Mouse (Mus musculus) heart, adult 2 months (tissue): ENCODE measurements around the gene Ahcyl2. TPM values are rescaled to one million over a fixed set of nuclear protein-coding genes. Genes with fewer than 3 reads are reported as not detected.

Source experiments
- DNase-seq, 2 experiments: peaks; one replicate each; pipeline ENCODE4 v3.0.0; 2021
- H3K27ac ChIP-seq: fragments of 200-600 bp; 2 replicates; pipeline ENCODE4 v1.8.1; 2022
- H3K27me3 ChIP-seq: fragments of 200-500 bp; 2 replicates; pipeline ENCODE4 v1.6.1; 2012; ENCODE audit warnings: mild to moderate bottlenecking, low read length, inconsistent platforms, mixed read lengths; ENCODE audit not compliant: control insufficient read depth, insufficient read depth
- H3K36me3 ChIP-seq: fragments of 200-500 bp; 2 replicates; pipeline ENCODE4 v1.6.1; 2012; ENCODE audit warnings: low read length, inconsistent platforms; ENCODE audit not compliant: control insufficient read depth, insufficient read depth
- H3K4me1 ChIP-seq: fragments of 200-500 bp; 2 replicates; pipeline ENCODE4 v1.6.1; 2011; ENCODE audit warnings: low read length; ENCODE audit not compliant: control insufficient read depth, insufficient read depth
- H3K4me3 ChIP-seq: fragments of 200-600 bp; 2 replicates; pipeline ENCODE4 v1.8.1; 2022
- H3K79me2 ChIP-seq: fragments of 200-500 bp; replicated peaks from 2 replicates; pipeline ENCODE4 v1.6.1; 2012; ENCODE audit warnings: mild to moderate bottlenecking, inconsistent platforms, low read length, moderate library complexity, mixed read lengths; ENCODE audit not compliant: control insufficient read depth, insufficient read depth
- H3K9ac ChIP-seq: fragments of 200-500 bp; 2 replicates; pipeline ENCODE4 v1.6.1; 2012; ENCODE audit warnings: low read depth, mild to moderate bottlenecking, control low read depth, inconsistent platforms, low read length, mixed read lengths
- CTCF ChIP-seq: fragments of 200-600 bp; IDR thresholded peaks from 2 replicates; pipeline ENCODE4 v1.8.1; 2022; ENCODE audit warnings: antibody characterized with exemption, mild to moderate bottlenecking, moderate library complexity
- EP300 ChIP-seq: fragments of 200-500 bp; IDR thresholded peaks from 2 replicates; pipeline ENCODE4 v1.6.1; 2011; ENCODE audit warnings: low read depth, low read length, control low read depth; ENCODE audit not compliant: insufficient read depth
- POLR2A ChIP-seq: fragments of 200-500 bp; IDR thresholded peaks from 2 replicates; pipeline ENCODE4 v1.6.1; 2011; ENCODE audit warnings: mild to moderate bottlenecking, low read depth, low read length, control low read depth; ENCODE audit not compliant: insufficient read depth
- WGBS: fragments of 180-500 bp; shearing (Covaris S2); methylation state at CpG from one replicate; pipeline ENCODE4 v1.1.7; 2018; 5-methylcytosine and 5-hydroxymethylcytosine counted together
- intact Hi-C: fragments of 180-260 bp; cut with DNase I; formaldehyde crosslinking; loops from one replicate; pipeline ENCODE4 v1.15.1; 2025
- polyA plus RNA-seq: library from polyadenylated mRNA; depleted of rRNA; stranded (reverse); fragments of >200 nt; gene quantifications from 2 replicates; pipeline ENCODE4 v1.2.3, GENCODE M21; 2012; rRNA removed
- total RNA-seq, 2 experiments: library from RNA; stranded (reverse); gene quantifications; 2 replicates each; pipeline ENCODE4 v1.2.3; 2021

The Ahcyl2 gene
- total and polyA plus RNA-seq, 3 experiments, result 10.5 to 15.6 (median 14.7) TPM

DNA sequence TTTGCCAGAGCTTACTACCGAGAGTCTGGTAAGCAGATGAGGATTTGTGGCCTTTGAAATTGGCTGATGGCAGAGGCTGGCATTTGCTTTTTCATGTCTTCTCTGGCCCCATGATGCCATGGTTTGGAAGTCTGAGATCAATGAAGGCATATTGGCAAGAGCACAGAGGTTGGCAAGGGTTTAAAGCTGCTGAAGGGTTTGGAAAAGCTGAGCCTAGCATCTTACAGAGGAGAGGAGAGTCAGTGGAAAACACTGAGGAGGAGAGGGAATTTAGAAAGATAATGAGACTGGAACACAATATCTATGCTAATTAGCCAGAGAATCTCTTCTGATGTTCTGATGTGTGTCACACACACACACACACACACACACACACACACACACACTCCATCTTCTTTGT lies 176.7 kb downstream of the Ahcyl2 start:
- Histone ChIP-seq H3K4me3 (no peak overlapping the region), H3K4me1 (peaks cover 4% of the 10 kb centered on the region), H3K27ac (no peak overlapping the region), H3K9ac (no peak overlapping the region), H3K79me2 (no peaks in the 10 kb centered on the region), H3K27me3 (no peaks in the 10 kb centered on the region), H3K36me3 (peaks cover 13% of the 10 kb centered on the region)
- intact Hi-C loops, result no loop called here
- no peak for DNase-seq
- no peak for TF ChIP-seq EP300
- TF ChIP-seq POLR2A, result no peak
- no peak for TF ChIP-seq CTCF
- 77% methylated on average over 1 of the region's 1 CpGs for WGBS

DNA sequence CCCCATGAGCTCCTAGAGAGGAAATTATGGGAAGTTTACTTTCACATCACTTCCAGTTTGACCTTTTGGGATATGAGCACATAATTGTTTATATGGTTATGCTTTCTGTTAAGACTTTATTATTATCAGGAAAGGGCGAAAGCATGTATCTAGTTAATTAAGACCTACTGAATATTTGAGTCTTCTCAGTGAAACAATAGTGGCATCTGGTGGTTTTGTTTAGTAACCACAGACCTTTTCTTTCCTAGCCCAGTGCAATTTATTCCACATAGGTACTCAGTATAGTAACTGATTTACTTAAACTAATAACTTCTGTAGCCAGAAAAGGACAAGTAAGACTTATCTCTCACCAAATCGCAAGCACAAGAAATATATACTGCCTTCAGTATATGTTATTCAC lies 178.8 kb downstream of the Ahcyl2 start:
- Histone ChIP-seq H3K4me3 (no peak overlapping the region), H3K9ac (no peak overlapping the region), H3K36me3 (no peaks in the 10 kb centered on the region), H3K4me1 (no peaks in the 10 kb centered on the region), H3K27ac (no peak overlapping the region), H3K27me3 (no peaks in the 10 kb centered on the region), H3K79me2 (no peaks in the 10 kb centered on the region)
- intact Hi-C loops, result loop anchor here (2.0 kb wide), 1 partner anchor 94 kb away; no protein-coding TSS in a partner anchor
- 65% methylated on average over 2 of the region's 2 CpGs for WGBS
- TF ChIP-seq CTCF, result peak; percentile 62
- no peak for TF ChIP-seq POLR2A
- no peak for DNase-seq

DNA sequence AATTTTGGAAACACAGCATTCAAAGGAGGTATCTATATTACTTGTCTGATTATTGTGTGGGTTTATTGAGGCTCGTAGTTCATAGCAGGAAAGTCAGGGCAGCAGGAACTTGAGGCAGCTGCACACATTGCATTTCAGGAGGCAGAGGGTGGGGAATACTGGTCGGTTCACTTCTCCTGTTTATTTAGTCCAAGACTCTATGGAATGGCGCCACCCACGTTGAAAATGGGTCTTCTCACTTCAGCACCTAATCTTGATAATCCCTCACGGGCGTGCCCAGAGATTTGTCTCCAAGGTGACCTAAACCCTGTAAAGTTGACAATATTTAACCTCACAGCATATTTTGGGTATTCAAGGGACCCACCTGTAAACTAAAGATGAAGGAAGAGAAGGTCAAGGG lies 180.0 kb downstream of the Ahcyl2 start:
- H3K9ac ChIP-seq, result no peak overlapping the region
- no peaks in the 10 kb centered on the region for H3K4me1 ChIP-seq
- no peak overlapping the region for H3K4me3 ChIP-seq
- no peaks in the 10 kb centered on the region for H3K36me3 ChIP-seq
- no peaks in the 10 kb centered on the region for H3K79me2 ChIP-seq
- TF ChIP-seq POLR2A (no peak), CTCF (no peak), EP300 (no peak)
- H3K27me3 ChIP-seq, result no peaks in the 10 kb centered on the region
- H3K27ac ChIP-seq, result no peak overlapping the region
- intact Hi-C loops, result loop anchor here (2.0 kb wide), 1 partner anchor 95 kb away; no protein-coding TSS in a partner anchor
- whole genome bisulfite sequencing, result 54% methylated on average over 6 of the region's 6 CpGs
- no peak for DNase-seq

DNA sequence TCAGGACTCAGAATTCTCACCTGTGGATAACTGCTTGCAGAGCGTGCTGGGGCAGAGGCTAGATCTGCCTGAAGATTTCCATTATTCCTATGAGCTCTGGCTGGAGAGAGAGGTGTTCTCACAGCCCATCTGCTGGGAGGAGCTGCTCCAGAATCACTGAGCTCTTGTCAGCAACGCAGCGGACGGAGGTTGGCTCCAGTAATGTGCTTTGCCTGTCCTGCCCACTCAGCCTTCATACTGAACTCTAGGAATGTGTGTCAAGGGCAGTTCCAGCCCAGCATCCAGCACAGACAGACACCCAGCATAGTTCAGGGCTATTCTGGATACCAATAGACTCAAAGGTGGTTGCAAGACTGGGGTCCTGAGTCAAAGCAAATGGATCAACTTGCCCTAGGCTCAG lies 188.9 kb downstream of the Ahcyl2 start:
- H3K36me3 ChIP-seq, result peaks cover 2% of the 10 kb centered on the region; the same call in 1 of the 2 replicates
- H3K4me1 ChIP-seq, result peaks cover 2% of the 10 kb centered on the region
- no peaks in the 10 kb centered on the region for H3K27me3 ChIP-seq
- no peaks in the 10 kb centered on the region for H3K79me2 ChIP-seq
- no peak for TF ChIP-seq EP300
- TF ChIP-seq CTCF, result no peak
- TF ChIP-seq POLR2A, result no peak
- DNase-seq, result no peak
- H3K4me3 ChIP-seq, result no peak overlapping the region
- 65% methylated on average over 4 of the region's 4 CpGs for WGBS
- no peak overlapping the region for H3K9ac ChIP-seq
- intact Hi-C loops, result no loop called here
- H3K27ac ChIP-seq, result no peak overlapping the region

DNA sequence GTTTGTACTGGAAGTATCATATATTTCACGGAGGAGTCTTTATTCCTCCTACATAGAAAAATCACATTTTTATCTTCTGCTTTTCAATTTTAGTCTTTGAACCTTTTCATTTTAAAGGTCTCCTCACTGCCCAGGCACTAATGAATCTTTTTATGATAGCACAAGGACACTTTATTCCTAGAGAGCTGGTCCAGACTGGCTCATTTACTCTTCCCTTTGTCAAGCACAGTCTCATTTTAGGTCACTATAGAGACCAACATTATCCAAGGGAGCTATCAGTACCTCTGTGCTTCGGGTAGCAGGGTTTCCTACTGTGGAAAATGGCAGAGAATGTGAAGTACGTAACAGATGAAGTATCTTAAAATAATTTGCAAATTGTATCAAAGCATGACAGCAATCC lies 190.9 kb downstream of the Ahcyl2 start:
- Histone ChIP-seq H3K4me3 (no peak overlapping the region), H3K4me1 (peaks cover 2% of the 10 kb centered on the region; the same call in 1 of the 2 replicates), H3K27me3 (no peaks in the 10 kb centered on the region), H3K27ac (no peak overlapping the region), H3K36me3 (peaks cover 2% of the 10 kb centered on the region; the same call in 1 of the 2 replicates), H3K79me2 (no peaks in the 10 kb centered on the region), H3K9ac (no peak overlapping the region)
- intact Hi-C loops, result no loop called here
- TF ChIP-seq CTCF (no peak), POLR2A (no peak), EP300 (no peak)
- no peak for DNase-seq
- WGBS, result 79% methylated on average over 3 of the region's 3 CpGs

DNA sequence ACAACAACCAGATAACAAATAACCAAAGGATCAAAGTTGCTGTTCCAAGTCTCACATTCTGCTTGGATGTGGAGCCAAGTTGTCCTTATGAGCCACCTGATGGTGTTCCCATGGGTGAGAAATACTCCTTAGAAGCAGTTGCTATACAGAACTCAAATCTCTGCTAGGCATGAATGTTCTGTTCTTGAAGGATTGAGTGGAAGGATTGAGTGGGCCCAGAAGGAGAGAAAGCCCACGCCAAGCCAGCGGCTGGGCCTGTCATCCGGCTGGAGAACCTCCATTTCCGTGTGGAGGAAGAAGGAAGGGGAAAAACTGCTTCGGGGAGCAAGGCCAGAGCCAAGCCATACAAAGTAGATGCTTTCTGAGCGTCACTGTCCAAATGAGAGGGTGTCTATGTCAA lies 193.3 kb downstream of the Ahcyl2 start:
- Histone ChIP-seq H3K4me3 (no peak overlapping the region), H3K9ac (no peak overlapping the region), H3K27me3 (no peaks in the 10 kb centered on the region), H3K27ac (no peak overlapping the region), H3K79me2 (no peaks in the 10 kb centered on the region), H3K4me1 (peaks cover 2% of the 10 kb centered on the region; the same call in 1 of the 2 replicates), H3K36me3 (peaks cover 2% of the 10 kb centered on the region; the same call in 1 of the 2 replicates)
- intact Hi-C loops, result no loop called here
- WGBS, result 76% methylated on average over 6 of the region's 6 CpGs
- TF ChIP-seq POLR2A (no peak), EP300 (no peak), CTCF (no peak)
- DNase-seq, result no peak

Other genes with a start within 250 kb of the Ahcyl2 start
- gene Irf5, start 241.4 kb upstream of the Ahcyl2 start, total RNA-seq, result 1 to 10 TPM; 2.7 to 3.6 TPM
- 4.9 and 7.5 TPM in 2 replicates for gene Irf5, start 241.4 kb upstream of the Ahcyl2 start, polyA plus RNA-seq
- gene Tnpo3, start 158.1 kb upstream of the Ahcyl2 start, total RNA-seq, result 10 to 100 TPM; 43.0 to 44.1 TPM
- gene Tnpo3, start 158.1 kb upstream of the Ahcyl2 start, polyA plus RNA-seq, result 32.7 and 52.2 TPM in 2 replicates
- 1 to 10 TPM; 2.2 to 2.5 TPM for gene Tspan33, start 73.8 kb upstream of the Ahcyl2 start, total RNA-seq
- gene Tspan33, start 73.8 kb upstream of the Ahcyl2 start, polyA plus RNA-seq, result 1.8 and 2.7 TPM in 2 replicates
- gene Smo, start 32.5 kb upstream of the Ahcyl2 start, total RNA-seq, result 1 to 10 TPM; 8.3 to 8.5 TPM
- 12.7 and 16.4 TPM in 2 replicates for gene Smo, start 32.5 kb upstream of the Ahcyl2 start, polyA plus RNA-seq
- 10 to 100 TPM; 46.9 to 49.8 TPM for gene Strip2, start 149.0 kb downstream of the Ahcyl2 start, total RNA-seq
- 24.2 and 42.5 TPM in 2 replicates for gene Strip2, start 149.0 kb downstream of the Ahcyl2 start, polyA plus RNA-seq